Mouse (Mus musculus) myocyte (in vitro differentiated cells): Measurements from ENCODE around the gene Slc25a38.

Experiments used
- E2F4 ChIP-seq: IDR thresholded peaks from one replicate; pipeline ENCODE4 v1.6.1; 2011; ENCODE audit warnings: mild to moderate bottlenecking, control low read depth, moderate library complexity; ENCODE audit not compliant: insufficient read depth
- POLR2AphosphoS2 ChIP-seq: IDR thresholded peaks from one replicate; pipeline ENCODE4 v1.6.1; 2011; ENCODE audit warnings: low read depth, control low read depth; ENCODE audit not compliant: insufficient read length
- SRF ChIP-seq: IDR thresholded peaks from one replicate; pipeline ENCODE4 v1.6.1; 2011; ENCODE audit warnings: low read depth; ENCODE audit not compliant: control insufficient read depth, insufficient read length

- TF ChIP-seq E2F4 (no peak), POLR2AphosphoS2 (no peak), SRF (no peak)
Observed at GRCm38 (mm10) chr9:120101165-120101564, 9.0 kb upstream of the Slc25a38 start.
